Mouse (Mus musculus) lung, postnatal 0 days (tissue): ENCODE results near the gene Dnal4. TPM values are rescaled to one million over a fixed set of nuclear protein-coding genes. Genes with fewer than 3 reads are reported as not detected.

Source experiments
- ATAC-seq: fragments of 200-750 bp; cut with Nextera tagmentation; 2 replicates; pipeline ENCODE4 v1.8.0; 2017; ENCODE audit warnings: moderate library complexity
- DNase-seq: peaks from one replicate; pipeline ENCODE4 v3.0.0-alpha.2; 2016; ENCODE audit warnings: low spot score
- H3K27ac ChIP-seq: fragments of 300-500 bp; sonication (generic); 2 replicates; pipeline ENCODE4 v1.5.1; 2014; ENCODE audit warnings: antibody characterized with exemption, mild to moderate bottlenecking, low read length, mixed read lengths
- H3K27me3 ChIP-seq: fragments of 300-500 bp; sonication (generic); replicated peaks from 2 replicates; pipeline ENCODE4 v1.6.1; 2014; ENCODE audit warnings: low read length, mixed read lengths; ENCODE audit not compliant: insufficient read depth
- H3K36me3 ChIP-seq: fragments of 300-500 bp; sonication (generic); 2 replicates; pipeline ENCODE4 v1.6.1; 2014; ENCODE audit warnings: low read length, mixed read lengths; ENCODE audit not compliant: insufficient read depth
- H3K4me1 ChIP-seq: fragments of 300-500 bp; sonication (generic); 2 replicates; pipeline ENCODE4 v1.6.1; 2014; ENCODE audit warnings: antibody characterized with exemption, low read depth, low read length, mixed read lengths; ENCODE audit not compliant: insufficient read depth
- H3K4me2 ChIP-seq: fragments of 300-500 bp; sonication (generic); replicated peaks from 2 replicates; pipeline ENCODE4 v1.6.1; 2014; ENCODE audit warnings: low read depth, mild to moderate bottlenecking, low read length, moderate library complexity, mixed read lengths
- H3K4me3 ChIP-seq: fragments of 300-500 bp; sonication (generic); 2 replicates; pipeline ENCODE4 v1.5.1; 2014; ENCODE audit warnings: low read depth, low read length
- H3K9ac ChIP-seq: fragments of 300-500 bp; sonication (generic); replicated peaks from 2 replicates; pipeline ENCODE4 v1.6.1; 2014; ENCODE audit warnings: low read depth, mild to moderate bottlenecking
- H3K9me3 ChIP-seq: fragments of 300-500 bp; sonication (generic); 2 replicates; pipeline ENCODE4 v1.6.1; 2016; ENCODE audit warnings: low read length, mixed read lengths
- CTCF ChIP-seq: IDR thresholded peaks from 2 replicates; pipeline ENCODE4 v1.5.1; 2016; ENCODE audit warnings: antibody characterized with exemption, mild to moderate bottlenecking
- EP300 ChIP-seq: IDR thresholded peaks from 2 replicates; pipeline ENCODE4 v1.6.1; 2016; ENCODE audit warnings: antibody characterized with exemption, mild to moderate bottlenecking, control low read depth
- WGBS: fragments of 180-500 bp; shearing (Covaris S2); extraction: QIAGEN DNeasy Blood & Tissue Kit; methylation state at CpG from one replicate; pipeline ENCODE4 v1.1.7; 2014; 5-methylcytosine and 5-hydroxymethylcytosine counted together
- polyA plus RNA-seq: library from polyadenylated mRNA; unstranded; fragments of >200 nt; fragmentation: Nextera tagmentation; extraction: Ambion mirVana; gene quantifications from 2 replicates; pipeline ENCODE4 v1.2.1, GENCODE M21; 2015

Gene Dnal4
- polyA plus RNA-seq, 1 experiment from 2014 or later: 52.4 TPM

- no peak overlapping the region for H3K9ac ChIP-seq
Observed at GRCm38 (mm10) chr15:79740739-79741138, 36.9 kb downstream of the Dnal4 start.

GRCm38 (mm10) chr15:79734311-79734710, 43.3 kb downstream of the Dnal4 start:
- Histone ChIP-seq H3K4me1 (no peaks in the 10 kb centered on the region), H3K4me3 (no peak overlapping the region), H3K9me3 (no peaks in the 10 kb centered on the region), H3K4me2 (no peak overlapping the region), H3K9ac (no peak overlapping the region), H3K27ac (no peak overlapping the region), H3K27me3 (no peaks in the 10 kb centered on the region), H3K36me3 (peaks cover 42% of the 10 kb centered on the region)
- ATAC-seq (no peak), DNase-seq (no peak)
- WGBS: 83% methylated on average over 8 of the region's 8 CpGs
- TF ChIP-seq CTCF: no peak
- TF ChIP-seq EP300: no peak

More at GRCm38 (mm10) chr15:79740739-79741138, 36.9 kb downstream of the Dnal4 start:
- Histone ChIP-seq H3K4me2 (peak overlapping the region; percentile 94), H3K4me1 (peaks cover 14% of the 10 kb centered on the region; the same call in 1 of the 2 replicates), H3K27ac (0 out of 2 replicates have a peak overlapping the region, but pooled peaks have one; percentile 95), H3K9me3 (no peaks in the 10 kb centered on the region), H3K36me3 (peaks cover 20% of the 10 kb centered on the region), H3K27me3 (no peaks in the 10 kb centered on the region), H3K4me3 (peak overlapping the region; percentile 99; the same call in 1 of the 2 replicates)
- ATAC-seq: no peak
- WGBS: 43% methylated on average over 3 of the region's 3 CpGs
- TF ChIP-seq CTCF (no peak), EP300 (no peak)
- DNase-seq: peak; percentile 51

- peaks cover 39% of the 10 kb centered on the region for H3K36me3 ChIP-seq
- H3K27ac ChIP-seq: no peak overlapping the region
- no peak overlapping the region for H3K9ac ChIP-seq
- WGBS: 70% methylated on average over 4 of the region's 4 CpGs
- TF ChIP-seq EP300 (no peak), CTCF (no peak)
- no peak overlapping the region for H3K4me2 ChIP-seq
- no peak overlapping the region for H3K4me3 ChIP-seq
- no peak for ATAC-seq
- no peaks in the 10 kb centered on the region for H3K27me3 ChIP-seq
- H3K9me3 ChIP-seq: no peaks in the 10 kb centered on the region
- no peaks in the 10 kb centered on the region for H3K4me1 ChIP-seq
- no peak for DNase-seq
Observed at GRCm38 (mm10) chr15:79733640-79734039, 44.0 kb downstream of the Dnal4 start.

GRCm38 (mm10) chr15:79733192-79733591, 44.5 kb downstream of the Dnal4 start:
- no peak for ATAC-seq
- WGBS: 95% methylated on average over 8 of the region's 8 CpGs

GRCm38 (mm10) chr15:79731554-79731953, 46.1 kb downstream of the Dnal4 start:
- 86% methylated on average over 7 of the region's 7 CpGs for WGBS
- Histone ChIP-seq H3K4me3 (no peak overlapping the region), H3K36me3 (peaks cover 48% of the 10 kb centered on the region), H3K9ac (no peak overlapping the region), H3K9me3 (no peaks in the 10 kb centered on the region), H3K4me1 (no peaks in the 10 kb centered on the region), H3K27ac (no peak overlapping the region), H3K4me2 (no peak overlapping the region), H3K27me3 (no peaks in the 10 kb centered on the region)
- TF ChIP-seq CTCF (no peak), EP300 (no peak)
- ATAC-seq (no peak), DNase-seq (no peak)

More at GRCm38 (mm10) chr15:79733192-79733591, 44.5 kb downstream of the Dnal4 start:
- TF ChIP-seq CTCF (no peak), EP300 (no peak)
- Histone ChIP-seq H3K27ac (no peak overlapping the region), H3K4me2 (no peak overlapping the region), H3K9ac (no peak overlapping the region), H3K4me1 (no peaks in the 10 kb centered on the region), H3K4me3 (no peak overlapping the region), H3K9me3 (no peaks in the 10 kb centered on the region), H3K36me3 (peaks cover 39% of the 10 kb centered on the region), H3K27me3 (no peaks in the 10 kb centered on the region)
- DNase-seq: no peak

- WGBS: 55% methylated on average over 10 of the region's 10 CpGs
- no peak overlapping the region for H3K9ac ChIP-seq
- no peak overlapping the region for H3K27ac ChIP-seq
- ATAC-seq (no peak), DNase-seq (no peak)
- H3K4me2 ChIP-seq: no peak overlapping the region
- no peaks in the 10 kb centered on the region for H3K27me3 ChIP-seq
- H3K36me3 ChIP-seq: peaks cover 51% of the 10 kb centered on the region
- H3K4me1 ChIP-seq: no peaks in the 10 kb centered on the region
- TF ChIP-seq EP300: no peak
- no peak for TF ChIP-seq CTCF
- no peak overlapping the region for H3K4me3 ChIP-seq
- H3K9me3 ChIP-seq: no peaks in the 10 kb centered on the region
Observed at GRCm38 (mm10) chr15:79728731-79729388, 48.8 kb downstream of the Dnal4 start.
